Mouse (Mus musculus) embryo, embryonic 11 days (tissue): ENCODE results near the gene Trpc2.
A peak's percentile ranks its signal among the peaks of the same experiment; 100 is the strongest.

ENCODE experiments used
- DNase-seq: peaks from one replicate; pipeline ENCODE4 v3.0.0-alpha.2; 2015

Gene Trpc2

DNA sequence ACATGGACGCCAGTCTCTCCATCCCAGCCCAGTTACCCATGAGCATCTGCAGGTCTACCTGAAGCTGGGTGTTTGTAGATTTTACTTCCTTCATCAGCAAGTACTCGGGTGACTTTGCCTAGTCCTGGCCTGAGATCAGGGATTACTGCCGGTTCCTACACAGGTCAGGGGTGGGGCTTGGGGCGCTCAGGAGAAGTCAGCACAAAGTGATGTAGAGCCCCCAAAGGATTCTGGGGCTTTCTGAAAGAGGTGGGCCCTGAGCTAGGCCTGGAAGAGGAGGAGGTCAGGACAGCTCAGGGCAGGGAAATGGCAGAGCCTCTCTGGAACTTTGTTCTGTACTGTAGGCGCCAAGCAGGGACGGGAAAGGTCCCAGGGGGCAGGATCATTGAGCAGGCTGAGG is 19.8 kb downstream of the Trpc2 start:
- no peak for DNase-seq

GRCm38 (mm10) chr7:102103555-102103954 is 20.6 kb downstream of the Trpc2 start:
- no peak for DNase-seq

DNA sequence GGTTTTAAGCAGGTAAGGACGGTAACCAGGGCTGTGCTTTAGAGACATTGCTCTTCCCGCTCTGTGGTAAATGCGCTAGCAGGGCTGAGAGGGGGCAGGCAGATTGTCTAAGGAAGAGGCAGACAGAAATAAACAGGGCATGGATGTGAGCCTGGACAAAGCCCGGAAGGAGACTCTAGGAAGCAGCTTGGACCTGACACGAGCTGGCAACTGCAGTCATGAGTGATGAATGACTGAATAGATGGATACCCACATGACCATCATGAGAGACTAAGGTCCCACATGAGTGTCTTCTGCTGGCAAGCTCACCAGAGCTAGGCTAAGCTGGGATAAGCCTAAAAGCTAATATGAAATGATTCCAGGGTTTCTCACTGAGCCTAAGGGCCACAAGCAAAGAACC is 21.2 kb downstream of the Trpc2 start:
- DNase-seq = no peak

- DNase-seq = peak; percentile 45
These were observed 23.8 kb downstream of the Trpc2 start for GRCm38 (mm10) chr7:102106700-102107141.

- no peak for DNase-seq
These were observed 25.3 kb downstream of the Trpc2 start for GRCm38 (mm10) chr7:102108206-102108605.

DNA sequence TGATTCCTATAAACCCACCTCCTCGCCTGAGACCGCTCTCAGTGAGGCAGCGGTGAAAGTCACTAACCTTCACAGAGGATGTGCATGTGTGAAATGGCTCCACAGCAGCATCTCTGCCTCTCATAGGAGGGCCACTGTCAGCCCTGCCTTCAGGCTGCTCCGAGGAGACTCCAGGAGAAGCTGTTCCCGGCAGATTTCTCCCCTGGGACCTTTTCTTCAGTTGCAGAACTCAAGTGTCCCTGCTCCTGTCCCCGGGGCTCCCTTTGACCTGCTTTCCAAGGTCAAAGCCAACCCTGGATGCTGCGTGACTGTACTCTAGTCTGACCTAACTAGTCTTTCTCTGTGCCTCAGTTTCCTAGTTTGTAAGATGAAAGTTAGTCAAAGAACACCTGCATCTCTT is 26.3 kb downstream of the Trpc2 start, which contains the start of gene Art5:
Gene Art5, minus strand, starts transcription at position 319 of the 400 bp plus-strand sequence.
- no peak for DNase-seq

GRCm38 (mm10) chr7:102109746-102110145 is 26.8 kb downstream of the Trpc2 start:
- DNase-seq = no peak

GRCm38 (mm10) chr7:102113151-102113729 is 30.3 kb downstream of the Trpc2 start:
- no peak for DNase-seq

- DNase-seq = no peak
These were observed 33.8 kb downstream of the Trpc2 start, which contains the start of gene Chrna10 for GRCm38 (mm10) chr7:102116579-102117331. Gene Chrna10 (minus strand): TSS chr7:102116828.

GRCm38 (mm10) chr7:102117382-102117781 is 34.5 kb downstream of the Trpc2 start:
- no peak for DNase-seq

DNA sequence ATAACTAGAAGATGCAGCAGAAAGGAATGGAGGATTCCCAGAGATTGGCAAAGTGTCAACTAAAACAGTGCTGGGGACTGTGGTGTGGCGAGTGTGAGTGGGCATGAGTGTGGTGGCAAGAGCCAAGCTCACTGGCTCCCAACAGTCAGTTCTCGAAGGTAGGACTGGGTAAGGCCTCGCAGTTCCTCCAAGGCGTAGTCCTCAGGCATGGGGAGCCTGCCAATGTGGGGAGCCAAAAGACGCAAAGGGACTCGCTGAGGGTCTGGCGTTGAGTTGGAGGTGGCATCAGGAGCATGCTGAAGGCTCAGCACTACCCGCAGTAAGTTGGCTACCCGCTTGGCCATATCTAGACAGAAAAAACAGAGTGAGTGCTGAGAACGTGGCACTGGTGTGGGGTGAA is 37.4 kb downstream of the Trpc2 start:
- DNase-seq = no peak

DNA sequence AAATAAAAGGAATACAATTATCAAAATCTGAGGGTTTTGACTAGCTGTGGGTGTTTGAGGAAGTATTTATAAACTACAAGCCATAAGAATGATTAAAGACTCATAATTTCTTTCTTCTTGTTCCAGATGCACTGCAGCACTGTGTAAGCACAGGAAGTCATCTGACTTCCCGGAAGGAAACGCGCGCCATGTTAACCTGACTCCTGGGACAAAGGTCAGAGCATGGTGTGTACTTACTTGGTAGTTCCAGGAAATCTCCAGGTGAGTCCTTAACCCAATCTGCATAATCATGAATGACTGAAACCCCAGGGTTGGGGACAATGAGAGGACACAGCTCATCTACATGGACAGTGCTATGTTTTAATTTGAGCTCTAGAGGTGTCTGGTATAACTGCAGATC is 49.5 kb downstream of the Trpc2 start:
- no peak for DNase-seq

GRCm38 (mm10) chr7:102137464-102137863 is 54.5 kb downstream of the Trpc2 start:
- DNase-seq = peak; percentile 43

- DNase-seq = no peak
These were observed 55.0 kb downstream of the Trpc2 start for GRCm38 (mm10) chr7:102137898-102138297.
